Mouse (Mus musculus) gastrocnemius, postnatal 25 days (tissue): ENCODE results near the gene Nudt9. TPM values are rescaled to one million over a fixed set of nuclear protein-coding genes. Genes with fewer than 3 reads are reported as not detected.

Source experiments
- DNase-seq: peaks from one replicate; pipeline ENCODE4 v3.0.0; 2022
- total RNA-seq, 2 experiments: library from RNA; stranded (reverse); gene quantifications; 1 replicate in 1 of 2; 2 replicates in 1 of 2; pipeline ENCODE4 v1.2.3; 2021

The Nudt9 gene
- total RNA-seq, 2 experiments from 2014 or later, result 50.4 to 55.4 TPM

DNA sequence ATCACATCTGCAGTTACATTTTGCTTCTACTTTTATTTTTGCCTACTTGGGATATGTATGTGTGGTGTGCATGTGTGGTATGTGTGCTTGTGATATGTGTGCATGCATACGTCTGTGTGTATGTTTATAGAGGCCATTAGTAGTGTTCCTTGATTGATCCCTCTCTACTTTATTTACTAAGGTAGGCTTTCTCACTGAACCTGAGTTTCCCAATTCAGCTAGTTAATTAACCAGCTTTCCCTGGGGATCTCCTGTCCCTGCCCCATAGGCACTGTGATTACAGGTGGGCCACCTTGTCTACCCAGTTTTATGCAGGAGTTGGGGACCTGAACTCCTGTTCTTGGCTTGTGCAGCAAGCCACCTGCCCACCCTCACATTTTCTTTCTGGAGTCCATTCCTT lies 9.4 kb upstream of the Nudt9 start:
- no peak for DNase-seq

DNA sequence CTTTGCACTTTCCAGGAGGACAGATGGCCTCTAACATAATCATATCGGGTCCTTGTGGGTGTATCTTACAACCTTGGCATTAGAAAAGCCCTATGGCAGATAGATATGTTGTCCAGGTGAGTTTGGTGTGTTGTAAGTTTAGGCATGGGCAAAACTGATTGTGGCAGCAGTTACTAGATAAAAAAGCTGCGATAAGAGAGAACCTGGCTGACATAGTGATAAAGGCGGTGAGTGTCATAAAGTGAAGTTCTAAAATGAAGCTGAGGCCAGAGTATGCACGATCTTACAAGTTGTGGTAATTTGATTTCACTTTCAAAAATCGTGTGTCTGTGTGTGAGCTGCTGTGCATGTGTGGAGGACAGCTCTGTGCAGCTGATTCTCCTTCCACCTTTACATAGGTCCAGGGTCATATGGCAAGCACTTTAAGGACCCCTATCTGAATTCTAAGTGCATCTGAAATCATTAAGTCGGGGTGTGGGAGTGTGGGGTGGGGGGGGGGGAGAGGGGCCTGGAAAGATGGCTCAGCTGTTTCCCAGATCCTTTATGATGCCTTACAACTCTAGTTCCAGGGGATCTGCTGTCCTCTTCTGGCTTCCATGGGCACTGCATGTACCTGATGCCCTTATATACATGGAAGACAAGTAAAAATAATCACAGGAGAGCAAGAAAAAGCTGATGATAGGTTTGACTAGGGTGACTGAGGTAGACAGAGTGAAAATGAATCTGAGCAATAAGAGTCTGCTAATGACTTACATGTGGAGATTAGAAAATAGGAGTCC lies 6.8 kb upstream of the Nudt9 start:
- DNase-seq, result no peak

DNA sequence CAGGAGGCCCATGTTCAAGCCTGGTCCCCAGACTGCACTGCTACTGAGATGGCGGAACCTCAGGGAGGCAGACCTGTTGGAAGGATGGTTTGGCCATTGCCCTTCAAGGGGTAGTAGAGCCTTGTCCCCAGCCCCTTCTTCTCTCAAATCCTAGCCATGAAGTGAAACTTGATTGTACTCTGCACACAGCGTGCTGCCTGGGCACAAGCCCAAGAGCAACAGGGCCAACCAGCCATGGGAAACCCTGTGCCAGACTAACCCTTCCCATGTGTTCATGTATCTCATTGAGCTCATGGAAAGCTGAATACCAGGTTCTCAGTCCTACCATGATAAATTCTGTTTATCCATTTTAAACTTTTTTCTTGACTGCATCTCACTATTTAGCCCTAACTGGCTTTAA lies 3.2 kb upstream of the Nudt9 start:
- no peak for DNase-seq

DNA sequence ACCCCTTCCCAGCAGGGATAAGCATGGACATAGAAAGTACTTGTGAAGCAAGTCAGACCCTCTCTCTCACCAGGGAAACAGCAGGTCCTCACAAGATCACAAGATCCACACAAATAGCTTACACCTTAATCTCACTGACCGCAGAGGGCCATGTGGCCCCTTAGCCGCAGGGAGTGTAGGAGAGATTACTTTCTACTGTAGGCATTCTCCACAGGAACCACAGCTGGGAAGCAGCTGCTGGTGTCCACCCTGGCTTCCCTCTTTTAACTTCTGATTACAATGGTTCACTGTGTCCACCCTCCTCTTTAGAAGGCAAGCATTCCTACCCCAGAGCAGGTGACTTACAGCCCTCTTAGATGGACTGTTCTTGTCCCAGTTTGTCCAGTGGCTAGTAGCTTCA lies 2.4 kb upstream of the Nudt9 start:
- DNase-seq, result no peak

DNA sequence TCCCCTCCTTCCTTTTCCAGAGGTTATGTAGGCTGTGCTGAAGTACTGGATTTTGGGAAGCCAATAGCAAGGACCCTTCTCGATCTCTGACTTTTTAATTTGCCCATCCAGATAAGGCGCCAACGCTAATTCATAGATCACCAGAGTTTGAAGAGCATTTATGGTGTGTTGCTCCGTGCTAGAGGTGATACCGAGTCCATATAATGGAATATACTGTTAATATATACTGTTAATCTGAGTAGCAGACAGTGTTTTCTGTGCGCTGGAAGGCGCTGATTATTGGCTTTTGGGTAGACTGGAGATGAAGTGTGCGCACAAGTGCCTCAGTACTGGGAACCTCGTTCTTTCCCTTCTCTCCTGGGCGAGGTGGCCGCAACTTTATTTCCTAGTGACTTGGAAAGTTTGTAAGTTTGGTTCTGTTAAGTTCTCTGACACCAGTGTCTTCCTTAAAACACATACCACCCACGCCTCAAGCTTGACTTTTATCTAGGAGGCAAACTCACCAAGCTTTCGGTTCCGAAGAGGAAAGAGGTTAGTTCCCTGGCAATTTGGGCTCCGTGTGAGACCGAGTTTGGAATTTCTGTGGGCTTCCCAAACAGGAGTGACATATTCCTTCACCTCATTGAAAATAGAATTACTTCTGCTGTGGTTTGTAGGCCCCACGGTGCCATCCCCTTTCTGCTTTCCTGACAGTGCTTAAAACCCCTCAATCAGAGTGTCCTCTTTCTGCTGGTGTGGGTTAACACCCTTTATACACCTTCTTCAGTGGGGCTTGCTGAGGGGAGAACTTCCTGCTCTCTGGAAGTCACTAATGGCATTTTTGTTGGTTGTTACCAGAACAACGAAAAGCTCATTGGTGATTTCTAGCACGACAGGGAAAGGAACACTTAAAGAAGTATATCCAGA lies 1.3 kb downstream of the Nudt9 start:
- no peak for DNase-seq

DNA sequence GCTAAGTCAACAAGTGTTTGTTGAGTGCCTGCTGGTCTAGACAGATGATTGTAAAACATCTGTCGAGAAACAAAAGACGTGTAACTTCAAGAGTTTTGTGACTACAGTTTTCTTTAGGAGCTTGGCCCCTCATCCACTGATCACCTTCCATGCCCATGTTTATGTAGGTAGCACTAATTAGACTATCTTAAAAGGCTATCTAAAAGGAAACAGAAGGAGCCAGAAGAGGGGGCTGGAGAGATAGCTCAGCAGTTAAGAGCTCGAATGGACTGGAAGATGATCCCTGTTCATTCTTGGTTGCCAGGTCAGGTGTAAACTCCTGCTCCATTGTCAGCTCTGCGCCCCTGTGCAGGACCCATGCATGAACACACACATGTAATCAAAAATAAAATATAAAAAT lies 2.0 kb downstream of the Nudt9 start:
- no peak for DNase-seq

DNA sequence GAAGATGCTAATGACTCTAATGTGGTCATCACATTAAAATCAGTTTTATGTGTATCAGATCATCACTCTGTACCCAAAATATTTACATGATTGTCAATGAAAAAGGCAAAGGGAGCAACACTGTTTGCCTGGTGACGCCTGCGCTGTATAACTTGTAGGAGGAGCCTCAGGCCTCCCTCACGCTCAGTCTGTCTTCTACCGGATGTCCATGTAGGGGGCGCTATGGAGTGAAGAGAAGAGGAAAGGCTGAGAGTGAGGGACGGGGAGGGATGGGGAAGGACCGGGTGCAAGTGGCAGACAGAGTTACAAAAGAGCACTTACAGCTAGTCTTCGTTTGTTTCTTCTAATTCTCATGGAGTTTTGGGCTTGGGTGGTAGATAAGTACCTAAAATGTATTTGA lies 6.8 kb downstream of the Nudt9 start:
- no peak for DNase-seq

DNA sequence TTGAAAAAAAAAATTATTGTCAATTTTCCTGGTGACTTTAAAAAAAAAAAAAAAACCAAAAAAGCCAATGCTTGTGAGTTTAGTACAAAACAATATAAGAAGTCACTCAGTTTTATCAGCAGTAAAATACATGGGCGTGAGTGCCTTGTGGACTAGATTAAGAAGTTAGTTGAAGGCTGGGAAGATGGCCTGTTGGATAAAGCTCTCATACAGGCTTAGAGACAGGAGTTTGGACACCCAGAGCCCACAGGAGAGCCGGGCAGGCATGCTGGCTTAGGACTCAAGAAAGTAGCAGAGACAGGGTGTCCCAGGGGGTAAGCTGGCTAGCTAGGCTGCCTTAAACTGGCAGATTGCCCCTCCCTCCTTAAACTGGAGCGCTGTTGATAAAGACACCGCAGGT lies 8.8 kb downstream of the Nudt9 start:
- DNase-seq, result no peak

DNA sequence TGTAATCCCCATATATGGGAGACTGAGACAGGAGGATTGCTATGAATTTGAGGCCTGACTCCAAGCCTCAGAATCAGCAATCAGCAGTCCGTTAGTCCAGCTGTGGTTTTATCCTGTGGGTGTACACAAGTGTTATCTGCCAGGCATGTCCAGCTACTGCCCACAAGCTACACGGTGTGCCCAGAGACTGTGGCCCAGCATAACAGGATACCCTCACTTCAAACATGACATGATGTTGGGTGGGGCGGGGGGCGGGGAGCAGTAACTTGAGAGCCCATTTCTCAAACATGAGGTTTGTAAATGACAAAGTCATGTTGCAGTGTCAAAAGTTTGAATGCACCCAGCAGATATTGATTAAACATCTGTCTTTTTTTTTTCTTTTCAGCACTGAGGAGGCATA lies 9.7 kb downstream of the Nudt9 start:
- no peak for DNase-seq

DNA sequence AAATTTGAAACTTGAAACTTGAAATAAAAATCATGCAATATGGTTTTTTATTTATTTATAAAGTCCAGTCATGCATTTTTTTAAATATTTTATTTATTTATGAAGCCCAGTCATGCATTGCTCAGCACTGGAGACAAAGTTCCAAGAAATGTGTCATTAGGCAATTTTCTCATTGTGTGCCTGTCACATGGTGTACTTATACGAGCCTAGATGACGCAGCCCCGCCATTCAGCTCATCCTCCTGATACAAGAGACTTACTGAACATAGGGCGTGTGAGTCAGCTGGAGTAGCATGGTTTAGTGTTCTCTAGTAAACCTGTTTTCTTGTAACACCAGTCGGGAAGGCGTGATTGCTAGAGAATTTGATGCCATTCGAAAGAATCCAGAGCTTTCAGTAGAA lies 10.2 kb downstream of the Nudt9 start:
- no peak for DNase-seq

DNA sequence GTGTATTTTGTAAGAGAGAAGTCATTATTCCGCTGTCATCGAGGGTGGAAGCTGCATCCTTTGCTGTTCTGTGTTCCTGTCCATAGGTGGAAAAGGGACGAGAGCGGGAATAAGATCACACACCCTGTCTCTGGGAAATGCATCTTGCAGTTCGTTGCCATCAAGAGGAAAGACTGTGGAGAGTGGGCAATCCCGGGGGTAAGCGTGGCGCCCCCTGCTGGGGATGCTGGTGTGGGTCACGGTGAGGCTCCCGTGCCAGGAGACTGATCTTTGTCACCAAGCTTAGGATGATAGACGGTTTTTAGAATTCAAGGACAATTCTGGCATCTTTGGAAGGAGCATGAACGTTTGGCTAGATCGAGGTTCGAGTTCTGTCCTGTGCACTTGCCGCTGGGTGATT lies 11.9 kb downstream of the Nudt9 start:
- DNase-seq, result no peak

DNA sequence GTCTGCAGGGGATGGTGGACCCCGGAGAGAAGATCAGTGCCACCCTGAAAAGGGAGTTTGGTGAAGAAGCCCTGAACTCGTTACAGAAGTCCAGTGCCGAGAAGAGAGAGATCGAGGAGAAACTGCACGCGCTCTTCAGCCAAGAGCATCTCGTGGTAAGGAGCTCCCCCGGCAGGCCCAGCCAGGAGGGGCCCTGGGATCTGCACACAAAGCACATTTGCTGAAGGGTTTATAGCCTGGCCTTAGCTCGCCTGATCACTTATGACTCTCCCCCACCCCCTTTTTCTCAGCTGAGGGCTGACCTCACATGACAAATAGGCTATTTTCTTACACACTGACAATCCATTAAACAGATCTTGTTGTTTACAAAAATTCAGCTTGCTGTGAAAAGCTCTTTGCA lies 13.5 kb downstream of the Nudt9 start:
- no peak for DNase-seq

DNA sequence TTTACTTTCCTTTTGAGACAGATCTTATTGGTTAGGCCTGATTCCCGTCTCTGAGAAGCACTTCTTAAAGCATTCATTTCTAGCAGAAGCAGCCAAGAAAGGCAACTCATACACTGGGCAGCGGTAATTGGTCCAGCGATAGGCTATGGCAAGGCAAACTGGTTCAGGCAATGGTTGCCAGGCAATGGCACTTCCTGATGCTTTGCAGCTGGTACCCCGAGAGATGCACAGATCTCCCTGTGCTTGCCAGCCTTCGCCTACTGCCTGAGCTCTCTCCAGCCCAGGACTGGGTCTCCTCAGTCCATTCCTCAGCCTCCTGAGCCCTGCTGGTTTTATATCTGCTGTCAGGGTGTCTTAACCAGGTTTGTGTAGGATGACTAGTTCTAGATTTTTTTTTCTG lies 14.3 kb downstream of the Nudt9 start:
- no peak for DNase-seq

DNA sequence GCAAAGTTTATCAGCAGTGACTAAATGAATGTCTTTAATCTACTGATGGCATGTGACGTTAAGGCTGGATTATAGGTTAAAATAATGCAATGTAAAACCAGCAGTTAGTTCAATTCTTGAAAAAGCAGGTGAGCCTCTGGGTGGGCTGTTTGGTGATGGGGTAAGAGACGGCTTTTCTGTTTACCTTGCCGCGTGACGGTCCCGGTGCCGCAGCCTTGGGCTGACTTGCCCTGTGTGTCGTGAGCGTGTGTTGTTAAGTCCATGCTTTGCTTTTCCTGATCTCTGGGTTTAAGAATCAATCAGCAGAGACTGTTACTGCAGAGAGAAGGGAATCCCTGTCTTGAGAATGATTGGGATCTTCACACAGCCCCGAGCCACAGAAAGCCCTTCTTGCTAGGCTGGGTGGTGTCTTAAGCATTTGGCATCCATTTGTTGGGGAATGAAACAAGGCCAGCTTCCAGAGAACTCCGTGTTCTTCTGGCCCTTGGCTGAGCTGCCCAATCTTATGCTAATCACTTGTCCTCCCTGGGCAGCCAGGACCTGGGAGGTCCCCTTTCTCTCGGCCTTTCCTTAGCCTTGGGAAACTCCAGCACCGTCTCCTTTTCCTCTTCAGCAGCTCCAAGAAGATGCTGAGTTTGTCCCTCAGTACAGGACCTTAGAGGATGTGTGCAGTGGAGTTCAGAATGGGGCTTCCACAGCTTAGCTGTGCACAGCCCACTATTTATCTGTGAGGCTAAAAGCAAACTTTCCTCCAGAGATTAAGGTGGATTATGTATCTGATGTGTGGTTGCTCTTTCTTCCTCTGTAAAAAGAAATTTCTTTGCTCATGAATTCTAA lies 16.0 kb downstream of the Nudt9 start:
- DNase-seq, result peak; percentile 33

DNA sequence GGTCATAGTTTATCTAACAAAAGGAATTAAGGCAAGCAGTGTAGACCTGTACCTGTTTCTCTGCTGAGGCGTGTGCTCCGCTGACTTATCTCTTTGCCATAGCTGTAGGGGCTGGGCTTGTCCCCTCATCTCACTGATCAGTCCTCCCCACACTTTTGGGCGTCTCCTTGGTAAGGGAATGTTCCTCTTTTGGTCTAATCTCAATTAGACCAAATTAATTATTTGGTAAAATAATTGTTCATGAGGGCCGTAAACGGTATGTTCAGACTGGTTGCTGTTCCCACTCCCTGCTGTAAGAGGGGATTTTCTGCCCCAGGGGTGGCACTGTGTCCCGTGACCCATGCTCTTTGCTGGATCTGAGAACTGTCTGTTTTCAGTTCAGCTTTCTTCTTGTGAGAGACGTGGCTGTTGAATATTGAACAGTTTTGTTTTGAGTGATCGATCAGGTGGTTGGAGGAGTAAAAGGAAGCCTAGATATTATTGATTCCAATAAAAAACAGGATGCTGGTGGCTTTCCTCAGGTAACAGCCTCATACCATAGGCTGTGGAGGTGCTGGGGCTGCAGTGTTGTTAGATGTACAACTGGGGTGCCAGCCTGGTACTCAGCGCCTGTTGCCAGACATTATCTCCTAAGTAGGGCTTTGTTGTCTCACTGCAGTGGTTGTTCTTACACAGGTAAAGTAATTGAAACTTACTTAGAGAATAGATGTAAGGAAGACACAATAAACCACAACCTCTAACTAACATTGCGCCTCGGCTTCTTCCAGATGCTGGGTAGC lies 16.9 kb downstream of the Nudt9 start:
- no peak for DNase-seq

DNA sequence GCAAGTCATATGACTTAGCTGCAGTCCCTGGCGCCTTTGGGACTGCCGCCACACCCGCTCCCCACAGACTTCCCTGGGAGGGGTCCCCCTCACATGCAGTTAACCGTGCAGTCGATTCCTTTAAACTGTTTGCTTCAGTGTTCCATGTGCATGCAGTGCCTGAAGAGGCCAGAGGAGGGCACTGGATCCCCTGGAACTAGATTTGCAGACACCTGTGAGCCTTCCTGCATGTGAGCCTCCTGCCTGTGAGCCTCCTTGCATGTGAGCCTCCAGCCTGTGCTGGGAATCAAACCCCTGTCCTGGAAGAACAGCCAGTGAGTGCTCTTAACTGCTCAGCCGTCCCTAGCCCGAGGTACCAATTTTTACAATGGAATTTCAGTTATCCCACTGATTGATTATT lies 22.6 kb downstream of the Nudt9 start:
- DNase-seq, result no peak

DNA sequence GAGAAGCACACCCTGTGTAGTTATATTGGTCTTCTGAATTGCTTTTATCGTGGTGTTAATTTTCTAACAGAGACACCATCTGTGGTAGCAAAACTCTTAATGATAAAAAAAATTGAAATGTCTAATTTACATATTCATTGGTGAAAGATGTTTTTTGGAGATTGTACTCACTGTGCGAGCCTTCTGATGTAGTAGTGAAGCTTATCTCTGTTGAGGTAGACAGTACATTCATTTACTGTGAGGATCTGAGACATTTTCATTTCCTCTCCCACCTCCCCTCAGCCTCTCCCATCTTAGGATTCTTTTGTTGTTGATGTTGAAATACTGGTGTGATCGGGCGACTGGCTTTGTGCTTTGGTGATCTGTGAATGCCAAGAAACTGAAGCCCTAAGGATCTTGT lies 24.9 kb downstream of the Nudt9 start:
- DNase-seq, result no peak

DNA sequence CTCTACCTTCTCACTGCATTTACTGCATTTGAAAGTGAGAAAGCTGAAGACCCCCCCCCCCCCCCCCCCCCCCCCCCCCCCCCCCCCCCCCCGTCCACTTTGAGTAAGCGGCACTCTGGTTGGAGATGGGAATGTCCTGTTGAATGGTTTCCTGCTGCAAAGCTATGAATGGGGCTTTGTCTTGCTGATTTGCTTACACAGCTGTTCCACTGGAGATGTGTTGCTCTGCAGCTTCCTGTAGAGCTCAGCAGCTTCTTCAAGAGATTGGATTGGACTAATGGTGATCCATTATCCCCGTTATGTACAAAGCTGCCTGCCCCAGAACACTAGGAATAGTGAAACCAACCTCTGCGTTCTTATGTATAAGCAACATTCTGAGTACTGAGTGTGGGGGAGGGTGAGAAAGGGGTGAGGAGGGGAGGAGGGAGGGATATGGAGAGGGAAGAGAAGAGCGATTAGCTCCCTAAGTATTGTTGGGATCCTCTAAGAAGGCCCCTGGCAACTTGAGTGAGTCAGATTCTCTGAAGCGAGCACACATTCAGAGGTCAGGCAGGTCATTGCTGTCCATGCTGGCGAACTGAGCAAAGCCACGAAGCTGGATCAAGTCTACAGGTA lies 26.3 kb downstream of the Nudt9 start:
- DNase-seq, result no peak

DNA sequence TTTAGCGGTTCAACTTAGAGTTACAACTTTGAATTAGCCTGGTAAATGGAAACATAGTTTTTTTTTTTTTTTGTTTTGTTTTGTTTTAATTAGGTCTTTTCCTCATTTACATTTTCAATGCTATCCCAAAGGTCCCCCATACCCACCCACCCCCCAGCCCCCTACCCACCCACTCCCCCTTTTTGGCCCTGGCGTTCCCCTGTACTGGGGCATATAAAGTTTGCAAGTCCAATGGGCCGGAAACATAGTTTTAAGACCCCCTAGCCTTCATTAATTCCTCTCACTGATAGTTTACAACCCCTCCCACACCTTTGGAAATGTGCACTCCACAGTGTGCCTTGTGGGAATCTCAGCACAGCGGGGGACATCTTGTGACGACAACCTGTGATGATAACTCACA lies 27.5 kb downstream of the Nudt9 start:
- DNase-seq, result no peak

DNA sequence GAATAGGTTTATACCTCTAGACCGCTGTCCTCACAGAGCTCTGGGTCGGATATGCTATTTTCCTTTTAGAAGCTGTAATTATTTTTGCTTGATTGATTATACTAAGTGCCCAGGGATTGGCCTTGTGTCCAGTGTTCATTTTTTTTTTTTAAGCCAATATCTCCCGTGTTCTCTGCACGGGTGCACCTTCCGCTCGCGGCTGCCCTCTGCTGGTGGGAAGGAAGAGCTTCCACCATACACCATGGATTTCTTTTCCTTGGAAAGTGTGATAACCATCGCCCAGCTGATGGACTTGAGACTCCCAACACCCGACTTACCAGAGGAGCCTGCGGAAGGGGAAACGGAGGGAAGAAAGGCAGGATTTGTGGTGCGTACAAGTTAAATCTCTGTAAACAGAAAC lies 28.3 kb downstream of the Nudt9 start:
- DNase-seq, result no peak

DNA sequence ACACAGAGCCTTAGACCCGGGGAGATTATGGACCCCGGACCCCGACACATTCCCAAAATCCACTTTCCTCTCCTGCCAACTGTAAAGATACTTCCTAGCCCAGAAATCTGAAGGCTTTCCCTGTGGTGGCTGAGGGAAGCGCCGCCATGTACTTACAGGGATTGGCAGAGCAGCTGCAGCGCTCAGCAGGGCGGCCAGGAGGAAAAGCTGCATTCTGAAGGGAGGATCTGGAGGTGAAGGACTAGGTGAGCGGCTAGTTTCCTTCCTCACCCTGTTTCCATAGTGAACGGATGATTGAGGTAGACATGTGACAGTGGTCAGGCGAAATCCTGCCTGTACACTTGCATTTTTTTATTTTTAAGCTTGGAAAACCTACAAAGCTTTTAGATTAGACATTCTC lies 30.3 kb downstream of the Nudt9 start:
- DNase-seq, result no peak

DNA sequence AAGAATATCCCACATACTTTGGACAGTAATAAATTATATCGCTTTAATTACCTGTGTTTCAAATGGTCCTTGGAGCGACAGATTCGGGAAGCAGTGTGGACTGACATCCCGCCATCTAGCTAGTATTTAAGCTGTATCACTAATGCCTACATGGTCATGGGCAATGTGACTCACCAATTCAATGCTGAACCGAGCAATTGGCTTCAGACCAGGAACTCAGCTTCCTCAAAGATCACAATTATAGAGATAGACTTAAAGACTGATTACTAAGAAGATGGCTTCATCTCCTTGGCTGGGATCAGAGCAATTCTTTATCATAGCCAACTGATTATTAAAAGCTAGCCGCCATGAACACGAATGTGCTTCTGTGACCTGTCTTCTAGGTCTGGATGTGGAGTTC lies 31.4 kb downstream of the Nudt9 start, which contains the start of gene Gm17660:
Gm17660 (minus strand) TSS at position 101 of the 400 bp plus-strand sequence.
- DNase-seq, result no peak
